Mouse (Mus musculus) liver, adult 2 months (tissue): ENCODE results near the gene Taf4. TPM values are rescaled to one million over a fixed set of nuclear protein-coding genes. Genes with fewer than 3 reads are reported as not detected.

Experiments used
- DNase-seq: peaks from one replicate; pipeline ENCODE4 v3.0.0-alpha.2; 2011; ENCODE audit warnings: low read depth, low spot score; ENCODE audit errors: extremely low read depth
- H3K27ac ChIP-seq: fragments of 200-500 bp; replicated peaks from 2 replicates; pipeline ENCODE4 v1.5.1; 2012; ENCODE audit warnings: low read depth, mild to moderate bottlenecking, control low read depth, inconsistent platforms, low read length; ENCODE audit not compliant: insufficient read depth
- H3K27me3 ChIP-seq: fragments of 200-500 bp; 2 replicates; pipeline ENCODE4 v1.6.1; 2012; ENCODE audit warnings: mild to moderate bottlenecking, moderate library complexity, low read length, inconsistent platforms; ENCODE audit not compliant: control insufficient read depth, insufficient read depth
- H3K36me3 ChIP-seq: fragments of 200-500 bp; 2 replicates; pipeline ENCODE4 v1.6.1; 2012; ENCODE audit warnings: low read length, inconsistent platforms; ENCODE audit not compliant: control insufficient read depth, insufficient read depth
- H3K4me1 ChIP-seq: fragments of 200-500 bp; 2 replicates; pipeline ENCODE4 v1.6.1; 2011; ENCODE audit warnings: low read length; ENCODE audit not compliant: control insufficient read depth, insufficient read depth
- H3K4me3 ChIP-seq: fragments of 200-500 bp; 2 replicates; pipeline ENCODE4 v1.5.1; 2011; ENCODE audit warnings: low read depth, mild to moderate bottlenecking, control low read depth, low read length, moderate library complexity; ENCODE audit not compliant: insufficient read depth
- H3K79me2 ChIP-seq: fragments of 200-500 bp; 2 replicates; pipeline ENCODE4 v1.6.1; 2012; ENCODE audit warnings: inconsistent platforms, mild to moderate bottlenecking, low read length, moderate library complexity; ENCODE audit not compliant: control insufficient read depth, insufficient read depth
- H3K9ac ChIP-seq: fragments of 200-500 bp; 2 replicates; pipeline ENCODE4 v1.6.1; 2012; ENCODE audit warnings: low read depth, mild to moderate bottlenecking, control low read depth, inconsistent platforms, low read length
- CTCF ChIP-seq: fragments of 200-500 bp; IDR thresholded peaks from 2 replicates; pipeline ENCODE4 v1.5.1; 2011; ENCODE audit warnings: low read depth, low read length, control low read depth
- POLR2A ChIP-seq: fragments of 200-500 bp; IDR thresholded peaks from 2 replicates; pipeline ENCODE4 v1.6.1; 2011; ENCODE audit warnings: low read length, control low read depth; ENCODE audit not compliant: insufficient read depth; ENCODE audit errors: extremely low read depth
- WGBS: fragments of 180-500 bp; shearing (Covaris S2); methylation state at CpG from one replicate; pipeline ENCODE4 v1.1.7; 2018; 5-methylcytosine and 5-hydroxymethylcytosine counted together
- polyA plus RNA-seq: library from polyadenylated mRNA; depleted of rRNA; stranded (reverse); fragments of >200 nt; gene quantifications from 2 replicates; pipeline ENCODE4 v1.2.3, GENCODE M21; 2012
- total RNA-seq: library from RNA; depleted of rRNA; stranded (reverse); fragments of >200 nt; gene quantifications from 2 replicates; pipeline ENCODE4 v1.2.3, GENCODE M21; 2014

Gene Taf4
- total and polyA plus RNA-seq, 2 experiments: 4.0 to 4.3 TPM

DNA sequence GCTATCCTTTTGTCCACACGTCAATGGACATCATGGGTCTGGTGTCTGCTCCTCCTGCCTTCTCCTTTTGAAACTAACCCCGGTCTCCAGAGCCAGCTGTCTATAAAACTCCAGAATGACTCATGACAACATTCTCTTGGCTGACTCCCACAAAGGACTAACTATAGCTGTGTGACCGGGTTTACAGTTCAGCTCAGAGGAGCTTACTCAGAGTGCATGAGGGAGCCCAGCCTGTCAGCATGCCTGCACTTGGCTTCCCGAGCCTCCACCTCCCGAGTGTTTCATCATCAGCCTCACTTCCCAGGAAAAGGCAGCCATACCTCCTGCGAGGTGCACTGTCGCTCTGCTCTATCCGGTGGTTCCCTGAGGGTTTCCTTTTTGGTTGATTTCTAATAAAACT, 3.4 kb upstream of the Taf4 start:
- TF ChIP-seq POLR2A (no peak), CTCF (no peak)
- DNase-seq: no peak
- Histone ChIP-seq H3K79me2 (peaks cover 5% of the 10 kb centered on the region; the same call in 1 of the 2 replicates), H3K4me1 (peaks cover 6% of the 10 kb centered on the region), H3K36me3 (no peaks in the 10 kb centered on the region), H3K9ac (no peak overlapping the region), H3K27ac (no peak overlapping the region), H3K4me3 (no peak overlapping the region), H3K27me3 (no peaks in the 10 kb centered on the region)
- 69% methylated on average over 8 of the region's 8 CpGs for WGBS

DNA sequence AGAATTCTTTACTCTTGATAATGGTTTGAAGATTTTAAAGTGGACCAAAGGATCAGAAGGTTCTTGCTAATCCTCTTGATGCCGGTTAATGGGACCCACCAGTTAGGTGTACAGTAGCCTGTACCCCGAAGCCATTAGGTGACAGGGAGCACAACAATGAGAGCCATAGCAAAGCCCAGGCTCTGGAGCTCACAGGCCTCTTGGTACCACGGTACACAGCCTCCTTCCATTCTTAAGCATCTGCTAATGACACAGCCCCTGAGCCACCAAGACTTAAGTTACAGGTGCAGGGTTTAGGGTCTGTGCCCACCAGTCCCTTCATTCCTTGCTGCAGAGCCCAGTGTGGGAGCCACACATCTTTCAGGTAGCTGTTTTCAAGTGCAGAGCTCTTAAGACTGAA, 1.8 kb upstream of the Taf4 start:
- DNase-seq: no peak
- no peak overlapping the region for H3K9ac ChIP-seq
- no peak overlapping the region for H3K4me3 ChIP-seq
- peaks cover 16% of the 10 kb centered on the region; the same call in 1 of the 2 replicates for H3K79me2 ChIP-seq
- no peaks in the 10 kb centered on the region for H3K27me3 ChIP-seq
- 98% methylated on average over 3 of the region's 3 CpGs for WGBS
- TF ChIP-seq CTCF (no peak), POLR2A (no peak)
- no peak overlapping the region for H3K27ac ChIP-seq
- peaks cover 18% of the 10 kb centered on the region for H3K4me1 ChIP-seq
- no peaks in the 10 kb centered on the region for H3K36me3 ChIP-seq

DNA sequence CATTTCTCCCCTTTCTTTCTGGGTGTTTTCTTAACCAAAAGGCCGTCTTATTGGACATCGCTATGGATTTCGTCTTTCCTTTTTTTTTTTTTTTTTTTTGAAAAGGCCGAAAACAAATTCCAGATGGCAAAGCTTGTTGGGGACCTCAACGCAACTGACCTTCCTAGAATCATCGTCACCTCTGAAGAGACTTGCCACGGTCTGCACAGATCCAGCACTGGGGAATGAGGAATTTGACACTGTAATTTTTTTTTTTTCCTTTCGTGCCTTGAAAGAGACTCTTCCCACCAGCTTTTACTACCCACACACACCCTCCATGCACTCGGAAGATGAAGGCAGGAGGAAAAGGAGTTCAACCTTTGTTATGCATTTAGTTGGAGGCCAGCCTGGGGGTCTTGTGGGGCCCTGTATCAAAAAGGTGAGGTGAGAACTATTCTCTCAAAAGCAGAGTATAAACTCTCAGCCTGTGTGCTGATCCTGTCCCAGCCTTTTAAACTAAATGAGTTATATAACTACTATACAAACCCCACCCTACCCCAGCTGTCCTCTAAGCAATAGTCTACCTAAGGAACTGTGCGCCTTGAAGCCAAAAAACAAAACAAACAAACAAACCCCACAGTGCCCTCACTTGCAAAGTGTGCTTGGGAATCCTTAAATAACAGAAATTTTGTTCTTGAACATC, 1.0 kb upstream of the Taf4 start:
- TF ChIP-seq POLR2A: no peak
- Histone ChIP-seq H3K79me2 (peaks cover 17% of the 10 kb centered on the region), H3K4me3 (peak overlapping the region; percentile 68), H3K36me3 (no peaks in the 10 kb centered on the region), H3K27me3 (no peaks in the 10 kb centered on the region), H3K27ac (peak overlapping the region; percentile 89), H3K9ac (peak overlapping the region; percentile 61), H3K4me1 (peaks cover 26% of the 10 kb centered on the region)
- DNase-seq: no peak
- 21% methylated on average over 10 of the region's 10 CpGs for WGBS

DNA sequence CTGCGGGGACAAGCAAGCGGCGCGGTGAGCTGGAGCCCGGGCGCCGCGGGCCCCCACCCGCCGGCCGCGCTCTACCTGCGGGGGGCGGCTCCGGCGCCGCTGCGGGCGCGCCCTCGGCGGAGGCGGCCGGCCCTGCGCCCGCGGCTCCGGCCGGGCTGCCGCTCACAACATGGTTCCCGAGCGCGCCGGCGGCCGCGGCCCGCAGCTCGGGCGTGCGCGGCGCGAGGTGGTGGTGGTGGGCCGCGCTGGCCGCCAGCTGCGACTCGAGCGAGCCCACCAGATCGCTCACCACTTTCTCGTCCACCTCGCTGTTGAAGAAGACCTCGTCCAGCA, 185 bp downstream of the Taf4 start:
- TF ChIP-seq POLR2A (no peak), CTCF (no peak)
- no peaks in the 10 kb centered on the region for H3K36me3 ChIP-seq
- DNase-seq: no peak
- WGBS: 10% methylated on average over 53 of the region's 54 CpGs
- peak overlapping the region; percentile 90 for H3K27ac ChIP-seq
- H3K4me1 ChIP-seq: peaks cover 30% of the 10 kb centered on the region
- peak overlapping the region; percentile 98 for H3K4me3 ChIP-seq
- H3K9ac ChIP-seq: peak overlapping the region; percentile 99
- H3K79me2 ChIP-seq: peaks cover 29% of the 10 kb centered on the region
- H3K27me3 ChIP-seq: no peaks in the 10 kb centered on the region

DNA sequence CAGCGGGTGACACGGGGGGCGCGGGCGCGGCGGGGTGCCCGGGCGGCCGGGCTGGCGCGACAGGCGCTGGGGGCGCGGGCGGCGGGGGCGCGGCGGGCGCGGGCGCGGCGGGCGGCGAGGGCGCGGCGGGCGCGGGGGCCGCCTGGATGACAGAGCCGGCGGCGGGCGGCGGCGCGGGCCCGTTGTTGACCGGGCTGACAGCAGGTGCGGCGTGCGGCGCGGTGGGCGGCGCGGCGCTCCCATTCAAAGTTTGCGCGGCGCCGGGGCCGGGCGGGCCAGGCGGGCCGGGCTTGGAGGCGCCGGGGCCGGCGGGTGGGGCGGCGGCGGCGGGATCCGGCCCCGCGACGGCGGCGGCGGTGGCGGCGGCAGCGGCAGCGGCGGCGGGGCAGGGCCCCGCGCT, 595 bp downstream of the Taf4 start:
- Histone ChIP-seq H3K4me3 (peak overlapping the region; percentile 98), H3K9ac (peak overlapping the region; percentile 99), H3K36me3 (no peaks in the 10 kb centered on the region), H3K27me3 (no peaks in the 10 kb centered on the region), H3K27ac (no peak overlapping the region), H3K79me2 (peaks cover 31% of the 10 kb centered on the region), H3K4me1 (peaks cover 30% of the 10 kb centered on the region)
- WGBS: 28% methylated on average over 82 of the region's 82 CpGs
- TF ChIP-seq POLR2A: no peak
- TF ChIP-seq CTCF: no peak
- DNase-seq: no peak

DNA sequence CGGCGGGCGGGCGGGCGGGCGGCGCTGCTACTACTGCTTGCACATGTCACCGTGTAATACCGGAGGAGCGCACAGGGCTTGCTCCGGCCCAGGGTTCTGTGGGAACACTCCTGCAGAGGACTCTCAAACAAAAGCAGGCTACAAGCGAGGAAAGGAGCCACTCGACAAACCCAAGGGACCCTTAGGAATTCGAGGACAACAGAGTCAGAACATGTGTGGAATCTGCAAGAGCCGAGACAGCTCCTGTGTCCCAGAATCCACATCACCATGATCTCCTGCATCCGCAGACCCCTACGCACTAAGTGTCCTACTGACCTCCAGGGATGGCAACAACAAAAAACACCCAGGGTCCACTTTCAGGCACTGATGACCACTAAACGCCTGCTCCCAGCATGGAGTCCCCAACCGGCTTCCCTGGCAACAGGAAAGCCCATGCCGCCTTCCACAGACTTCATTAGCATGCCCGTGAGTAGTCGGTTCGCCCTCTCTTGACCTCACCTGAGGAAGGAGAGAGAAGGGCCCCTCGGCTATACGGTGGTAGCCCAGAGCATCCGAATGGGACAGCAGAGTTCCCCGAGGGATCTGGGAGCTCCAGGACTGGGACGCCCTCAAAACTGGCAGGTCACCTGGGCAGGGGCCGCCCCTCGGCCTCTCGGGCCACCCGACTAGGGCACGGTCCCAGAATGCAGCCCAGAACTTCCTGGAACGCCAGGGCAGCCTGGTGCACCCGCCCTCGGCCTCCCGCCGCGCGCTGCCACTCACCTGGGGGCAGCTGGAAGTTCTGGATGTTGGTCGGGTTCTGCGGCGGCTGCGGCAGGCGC, 1.6 kb downstream of the Taf4 start:
- Histone ChIP-seq H3K27ac (no peak overlapping the region), H3K27me3 (no peaks in the 10 kb centered on the region), H3K36me3 (no peaks in the 10 kb centered on the region), H3K9ac (peak overlapping the region; percentile 73), H3K4me1 (peaks cover 31% of the 10 kb centered on the region), H3K4me3 (peak overlapping the region; percentile 56), H3K79me2 (peaks cover 41% of the 10 kb centered on the region)
- DNase-seq: no peak
- TF ChIP-seq POLR2A: no peak
- no peak for TF ChIP-seq CTCF
- WGBS: 23% methylated on average over 45 of the region's 45 CpGs
